Mouse (Mus musculus) CD4-positive helper T cell, adult 2 months (primary cell): ENCODE results near the gene Nek2.

Source experiments
- DNase-seq: peaks from one replicate; pipeline ENCODE4 v3.0.0-alpha.2; 2012; ENCODE audit warnings: low read depth, missing footprints, low spot score

Gene Nek2

GRCm38 (mm10) chr1:191856886-191857651 is 35.8 kb downstream of the Nek2 start:
- no peak for DNase-seq

GRCm38 (mm10) chr1:191858136-191858535 is 36.9 kb downstream of the Nek2 start:
- no peak for DNase-seq

GRCm38 (mm10) chr1:191859847-191860246 is 38.6 kb downstream of the Nek2 start:
- DNase-seq: no peak

GRCm38 (mm10) chr1:191861247-191861646 is 40.0 kb downstream of the Nek2 start:
- DNase-seq: no peak

- DNase-seq: no peak
Observed at GRCm38 (mm10) chr1:191863833-191864550, 42.7 kb downstream of the Nek2 start.

GRCm38 (mm10) chr1:191864551-191865027 is 43.3 kb downstream of the Nek2 start:
- no peak for DNase-seq

DNA sequence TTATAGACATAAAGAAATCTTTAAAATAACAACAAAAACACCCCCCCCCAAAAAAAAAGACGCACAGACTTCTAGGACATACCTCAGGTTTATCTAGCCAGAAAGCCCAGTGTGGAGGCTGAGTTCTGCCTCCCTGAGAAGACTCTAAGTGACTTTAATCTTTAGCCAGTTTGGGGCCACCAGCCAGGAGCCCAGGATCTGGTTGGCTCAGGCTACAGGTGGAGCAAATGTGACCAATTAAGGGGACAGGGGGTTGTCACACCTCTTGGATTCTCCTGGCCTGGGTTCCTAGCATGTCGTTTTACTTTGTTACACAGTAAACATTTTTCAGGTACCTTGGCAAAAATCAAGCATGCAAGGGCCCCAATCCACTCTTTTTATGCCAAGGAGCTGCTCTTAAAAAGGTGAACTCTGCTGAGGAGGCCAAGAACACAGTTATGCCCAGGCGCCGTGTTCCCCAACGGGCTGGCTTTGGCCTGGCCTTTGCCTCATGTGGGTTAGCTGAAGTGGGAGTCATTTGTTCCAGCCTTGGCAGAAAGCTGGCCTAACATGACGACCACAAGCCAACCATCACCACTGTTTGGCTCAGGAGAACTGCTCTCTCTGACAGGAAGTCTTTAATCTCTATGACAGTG is 50.9 kb downstream of the Nek2 start:
- no peak for DNase-seq

GRCm38 (mm10) chr1:191875006-191875405 is 53.8 kb downstream of the Nek2 start:
- DNase-seq: no peak

DNA sequence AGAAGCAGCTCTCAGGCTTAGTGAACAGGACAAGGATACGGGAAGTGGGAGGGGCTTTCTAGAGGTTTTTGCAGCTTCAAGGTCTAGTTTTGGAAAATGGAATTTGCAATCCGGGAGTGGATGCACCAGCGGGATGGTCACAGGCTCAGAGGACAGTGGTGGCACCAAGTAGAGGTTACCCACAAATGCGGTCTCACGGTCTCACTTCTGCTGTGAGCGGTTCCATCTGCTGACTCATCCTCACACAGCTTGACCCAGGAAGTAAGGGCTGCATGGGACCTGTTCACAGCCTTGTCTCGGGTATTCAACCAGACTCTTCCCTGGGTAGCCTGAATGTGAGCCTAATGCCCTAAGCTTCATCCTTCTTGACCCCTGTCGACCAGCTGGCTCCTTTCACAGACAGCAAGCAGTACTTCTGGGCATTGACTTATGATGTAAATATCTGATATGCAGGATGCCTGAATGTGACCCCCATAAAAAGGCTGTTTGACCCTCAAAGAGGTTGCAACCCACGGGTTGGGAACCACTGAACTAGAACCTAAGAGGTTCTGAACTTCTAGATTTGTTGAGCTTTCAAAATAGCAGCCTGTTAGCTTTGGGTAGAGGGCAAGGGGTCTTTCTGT is 54.5 kb downstream of the Nek2 start:
- no peak for DNase-seq

- no peak for DNase-seq
Observed at GRCm38 (mm10) chr1:191877681-191878080, 56.4 kb downstream of the Nek2 start.

- DNase-seq: no peak
Observed at GRCm38 (mm10) chr1:191878518-191878921, 57.3 kb downstream of the Nek2 start.

DNA sequence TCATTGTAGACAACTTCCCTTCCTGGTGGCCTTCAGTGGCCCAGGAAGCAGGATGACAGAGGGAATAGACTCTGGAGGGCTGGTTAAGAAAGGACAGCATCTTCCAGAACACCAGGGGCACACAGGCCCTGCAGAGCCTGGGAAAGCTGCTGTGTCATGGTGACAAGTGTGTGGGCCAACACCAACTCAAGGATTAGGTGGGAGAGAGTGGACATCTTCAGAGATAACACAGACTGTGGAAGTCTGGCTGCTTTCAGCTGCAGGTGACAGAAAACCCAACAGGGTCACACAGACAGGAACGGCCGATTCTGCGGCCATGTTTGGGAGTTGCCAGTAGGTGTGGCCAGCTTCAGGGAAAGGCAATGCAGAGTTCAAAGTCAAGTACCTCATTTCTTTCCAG is 59.0 kb downstream of the Nek2 start:
- no peak for DNase-seq

DNA sequence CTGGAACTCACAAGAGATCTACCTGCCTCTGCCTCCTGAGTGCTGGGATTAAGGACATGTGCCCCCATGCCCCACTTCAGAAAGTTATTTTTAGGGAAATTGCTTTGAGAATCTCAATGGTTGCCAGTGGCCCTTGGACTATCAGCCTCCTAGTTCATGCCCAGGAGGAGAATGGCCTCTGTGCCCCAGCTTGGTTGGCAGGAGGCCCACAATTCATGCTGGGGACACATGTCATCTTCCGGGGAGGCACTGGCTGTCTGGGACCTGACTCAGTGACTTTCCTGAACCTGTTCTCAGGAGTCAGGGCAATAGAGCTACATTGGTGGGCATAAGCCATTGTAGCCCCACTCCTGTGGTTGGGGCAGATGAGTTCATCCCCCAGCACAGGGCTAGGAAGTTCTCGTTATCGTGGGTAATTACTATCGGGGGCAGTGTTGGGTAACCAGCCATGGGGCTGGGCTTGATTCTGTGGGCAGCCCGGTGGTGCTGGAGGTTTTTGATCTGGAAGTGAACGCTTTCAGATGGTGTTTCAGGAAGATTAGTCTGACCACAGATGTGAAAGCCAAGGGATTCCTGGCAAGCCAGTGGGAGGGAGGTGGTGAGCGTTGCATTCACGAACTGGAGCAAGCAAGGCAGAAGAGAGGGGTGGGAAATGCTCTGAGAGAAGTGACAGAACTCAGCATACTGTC is 59.8 kb downstream of the Nek2 start:
- DNase-seq: no peak

- DNase-seq: no peak
Observed at GRCm38 (mm10) chr1:191881663-191882062, 60.4 kb downstream of the Nek2 start.
